Mouse (Mus musculus): ENCODE results near the gene Foxn3.
A peak's percentile ranks its signal among the peaks of the same experiment; 100 is the strongest.

The Foxn3 gene

GRCm38 (mm10) chr12:99353692-99354091, 209.7 kb downstream of the Foxn3 start:
- DNase-seq (ENCODE audit: low spot score in 2 of 2): no peak

- no peak for DNase-seq (ENCODE audit: low spot score in 2 of 2)
Measured at GRCm38 (mm10) chr12:99352583-99352982, 210.8 kb downstream of the Foxn3 start.

DNA sequence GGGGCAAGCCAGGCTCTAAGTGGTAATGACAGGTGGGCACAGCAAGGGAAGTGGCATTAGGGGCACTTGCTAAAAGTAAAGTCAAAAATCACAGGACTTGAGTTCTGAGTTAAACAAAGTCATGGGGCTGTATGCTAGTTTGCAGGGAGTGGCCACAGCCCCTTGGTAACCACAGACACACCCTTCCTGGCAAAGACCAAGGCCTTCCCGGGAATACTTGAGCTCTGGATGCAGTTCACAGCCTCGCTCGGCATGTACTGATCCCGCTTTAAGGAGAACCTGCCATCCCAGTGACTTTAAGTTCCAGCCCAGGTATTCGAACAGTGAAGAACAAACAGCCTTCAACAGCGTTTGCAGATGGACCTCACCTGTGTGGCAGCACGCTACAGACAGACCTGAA, 211.2 kb downstream of the Foxn3 start:
- no peak for DNase-seq (ENCODE audit: low spot score in 2 of 2)

GRCm38 (mm10) chr12:99351731-99352130, 211.7 kb downstream of the Foxn3 start:
- no peak for DNase-seq (ENCODE audit: low spot score in 2 of 2)

DNA sequence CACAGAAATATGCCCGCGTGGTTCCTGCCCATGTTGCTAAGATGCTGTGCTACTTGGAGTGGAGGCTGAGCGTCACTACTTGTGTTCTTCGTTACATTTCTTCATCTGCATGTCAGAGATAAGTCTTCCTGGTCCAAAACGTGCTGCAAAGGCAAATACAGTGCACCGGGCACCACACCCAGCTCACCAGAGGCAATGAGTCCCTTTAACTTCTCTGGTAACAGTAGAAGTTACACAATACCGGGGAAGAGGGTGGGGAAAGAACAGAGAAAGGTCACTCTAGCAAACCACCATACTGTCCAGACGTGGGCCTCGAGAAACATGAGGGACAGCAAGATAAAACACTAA, 213.8 kb downstream of the Foxn3 start:
- DNase-seq (ENCODE audit: low spot score in 2 of 2): no peak

GRCm38 (mm10) chr12:99348940-99349649, 214.3 kb downstream of the Foxn3 start:
- no peak for DNase-seq (ENCODE audit: low spot score in 2 of 2)

- DNase-seq (ENCODE audit: low spot score in 2 of 2): no peak
Measured at GRCm38 (mm10) chr12:99347512-99347911, 215.9 kb downstream of the Foxn3 start.

- no peak for DNase-seq (ENCODE audit: low spot score in 2 of 2)
Measured at GRCm38 (mm10) chr12:99346982-99347381, 216.4 kb downstream of the Foxn3 start.

- no peak for DNase-seq (ENCODE audit: low spot score in 2 of 2)
Measured at GRCm38 (mm10) chr12:99345323-99345722, 218.1 kb downstream of the Foxn3 start.

GRCm38 (mm10) chr12:99343378-99343777, 220.0 kb downstream of the Foxn3 start:
- no peak for DNase-seq (ENCODE audit: low spot score in 2 of 2)

GRCm38 (mm10) chr12:99342160-99342559, 221.2 kb downstream of the Foxn3 start:
- DNase-seq (ENCODE audit: low spot score in 2 of 2): no peak

DNA sequence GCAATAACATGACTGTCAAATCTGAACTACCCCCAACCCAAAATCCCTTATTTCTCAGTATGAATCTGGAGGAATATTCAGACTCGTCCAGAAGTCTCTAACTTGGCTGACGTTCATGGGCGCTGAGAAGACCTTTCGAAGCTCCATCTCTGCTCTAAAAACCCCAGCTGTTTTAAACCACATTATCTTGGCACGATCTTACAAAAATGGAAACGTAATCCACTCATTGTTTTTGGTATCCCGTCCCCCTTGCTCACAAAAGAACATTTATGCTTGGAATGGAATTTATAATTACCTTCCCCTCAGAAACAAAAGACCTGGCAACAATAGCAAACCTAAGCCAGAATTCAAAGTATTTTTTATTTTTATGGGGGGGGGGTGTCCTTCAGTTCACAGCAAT, 221.6 kb downstream of the Foxn3 start:
- no peak for DNase-seq (ENCODE audit: low spot score in 2 of 2)

DNA sequence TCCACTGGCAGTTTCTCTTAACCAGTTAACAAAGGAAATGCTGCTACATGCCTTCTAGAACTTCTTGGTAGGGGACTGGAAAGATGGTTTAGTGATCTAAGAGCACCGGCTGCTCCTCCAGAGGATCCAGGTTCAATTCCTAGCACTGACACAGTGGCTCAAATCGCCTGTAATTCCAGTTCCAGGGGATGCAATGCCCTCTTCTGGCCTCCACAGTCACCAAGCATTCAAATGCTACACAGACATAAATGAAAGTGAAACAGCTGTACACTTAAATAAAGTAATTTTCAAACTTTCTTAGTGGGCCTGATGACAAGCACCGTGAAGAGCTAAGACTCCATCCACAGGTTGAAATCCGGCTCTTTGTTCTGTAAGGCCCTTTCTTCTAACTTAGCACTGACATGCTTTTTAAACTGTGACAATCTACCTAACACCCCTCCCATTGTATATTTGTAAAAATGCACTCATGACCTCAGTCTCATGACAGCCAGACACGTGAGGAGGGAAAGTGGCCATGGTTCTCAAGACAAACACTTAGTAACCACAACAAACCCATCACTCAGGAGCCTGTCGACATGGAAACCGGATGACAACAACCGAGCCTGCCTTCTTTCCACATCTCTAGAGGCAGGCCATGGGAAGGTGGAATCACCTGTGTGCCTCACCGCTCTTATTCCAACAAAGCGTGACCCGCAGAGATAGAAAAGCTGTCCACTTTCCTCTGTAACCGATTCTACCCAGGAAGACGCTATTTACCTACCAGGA, 222.8 kb downstream of the Foxn3 start:
- DNase-seq (ENCODE audit: low spot score in 2 of 2): no peak

- no peak for DNase-seq (ENCODE audit: low spot score in 2 of 2)
Measured at GRCm38 (mm10) chr12:99339640-99340325, 223.6 kb downstream of the Foxn3 start.

DNA sequence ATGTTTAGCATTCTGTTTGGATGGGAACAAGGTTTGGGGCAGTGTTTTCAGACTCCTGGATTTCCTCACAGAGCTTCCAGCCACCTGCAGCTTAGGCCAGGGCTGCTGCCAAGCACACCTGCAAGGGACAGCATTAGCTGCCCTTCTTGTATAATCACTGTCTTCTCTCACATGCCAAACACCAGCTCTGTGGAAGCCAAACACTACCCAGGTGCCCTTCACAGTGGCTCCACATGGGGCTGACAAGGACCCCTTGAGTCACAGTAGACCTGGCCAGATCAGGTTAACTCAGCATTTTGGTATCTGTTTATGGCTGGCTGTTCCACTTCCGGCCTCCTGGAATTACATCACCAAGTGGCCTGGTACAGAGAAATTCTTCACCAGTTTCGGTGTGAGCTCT, 224.6 kb downstream of the Foxn3 start:
- DNase-seq (ENCODE audit: low spot score in 2 of 2): no peak

DNA sequence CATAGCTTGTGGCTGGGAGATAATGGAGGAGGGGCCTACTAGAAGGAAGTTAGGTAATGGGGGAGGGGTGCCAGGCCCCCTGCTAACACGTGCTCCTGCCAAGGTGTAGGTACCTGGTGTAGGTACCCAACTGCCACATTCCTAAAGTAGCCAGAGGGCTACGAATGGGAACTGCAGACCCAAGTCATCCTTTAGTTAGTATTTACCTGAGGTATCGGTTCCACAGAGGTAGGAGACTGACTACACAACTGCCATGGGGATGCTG, 226.3 kb downstream of the Foxn3 start:
- no peak for DNase-seq (ENCODE audit: low spot score in 2 of 2)

GRCm38 (mm10) chr12:99336349-99337170, 226.8 kb downstream of the Foxn3 start:
- DNase-seq (ENCODE audit: low spot score in 2 of 2): no peak

DNA sequence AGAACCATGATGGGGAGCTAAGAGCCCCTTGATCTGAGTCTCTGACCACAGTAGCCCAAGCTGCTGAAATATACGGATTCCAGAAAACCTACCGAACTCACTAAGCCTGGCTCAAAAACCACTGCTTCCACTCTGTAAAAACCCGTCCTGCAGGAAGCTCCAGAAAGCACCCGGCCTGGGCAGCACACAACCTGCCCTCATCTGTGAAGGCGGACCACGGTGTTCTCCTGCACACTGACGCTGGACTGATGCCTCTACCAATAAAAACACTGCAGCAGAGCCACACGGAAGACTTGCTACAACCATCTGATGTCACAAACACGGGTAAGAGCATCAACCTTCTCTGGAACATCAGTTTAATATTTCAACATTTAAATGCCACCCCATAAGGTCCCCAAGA, 227.8 kb downstream of the Foxn3 start:
- no peak for DNase-seq (ENCODE audit: low spot score in 2 of 2)

DNA sequence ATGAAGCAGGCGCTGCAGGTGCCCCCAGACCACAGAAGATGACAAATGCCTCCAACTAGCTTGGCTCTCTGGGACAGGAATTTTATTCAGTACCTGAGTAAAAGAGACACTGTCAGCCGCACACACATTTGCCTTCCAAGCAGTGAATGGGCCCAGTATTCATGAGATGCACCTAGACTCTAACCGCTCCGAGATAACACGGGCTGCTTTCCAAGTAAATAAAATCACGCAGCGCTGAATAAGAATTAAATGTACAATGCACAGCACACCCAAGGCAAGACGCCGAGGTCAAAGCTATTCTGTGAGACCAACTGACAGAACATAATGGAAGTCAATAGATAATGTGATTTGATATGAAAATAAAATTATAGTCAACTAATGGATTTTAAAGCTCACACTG, 229.4 kb downstream of the Foxn3 start:
- no peak for DNase-seq (ENCODE audit: low spot score in 2 of 2)

GRCm38 (mm10) chr12:99333304-99333968, 229.9 kb downstream of the Foxn3 start:
- DNase-seq (ENCODE audit: low spot score in 2 of 2): no peak

DNA sequence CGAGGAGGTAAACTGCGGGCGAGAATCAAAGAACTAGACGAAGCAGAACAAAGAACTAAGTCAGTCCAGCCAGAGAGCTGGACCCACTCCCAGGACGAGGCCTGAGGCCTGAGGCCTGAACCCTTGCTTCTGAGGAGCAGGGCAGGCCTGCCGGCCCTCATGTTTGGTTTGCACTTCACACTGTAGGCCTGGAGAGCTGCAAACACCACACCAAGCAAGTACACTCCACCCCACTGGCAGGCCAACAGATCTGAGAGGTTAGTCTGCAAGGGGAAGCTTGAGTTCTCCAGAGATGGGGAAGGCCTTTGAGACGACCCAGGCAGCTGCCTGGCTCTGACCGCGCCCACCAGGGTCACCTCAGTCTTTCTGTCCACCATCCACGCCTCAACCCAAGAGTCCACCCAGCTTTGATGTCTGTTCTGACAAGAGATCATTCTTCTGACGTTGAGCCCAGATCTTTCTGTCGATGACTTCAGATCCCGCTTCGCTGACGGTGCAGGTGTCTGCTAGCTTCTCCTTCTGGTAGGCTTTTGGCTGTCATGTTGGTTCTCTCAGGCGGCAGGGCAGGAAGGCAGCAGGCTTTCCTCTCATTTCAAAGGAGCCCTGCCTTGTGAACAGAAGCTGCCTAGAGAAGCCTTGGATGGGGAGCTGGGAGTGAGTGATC, 231.1 kb downstream of the Foxn3 start:
- peak; percentile 37 to 39 for DNase-seq (ENCODE audit: low spot score in 2 of 2)

All from thymus, postnatal 10 days (tissue).